Mouse (Mus musculus): ENCODE data around the gene Slc11a1. TPM values are rescaled to one million over a fixed set of nuclear protein-coding genes. Genes with fewer than 3 reads are reported as not detected.

Gene Slc11a1
- polyA plus RNA-seq, 1 experiment from 2014 or later = 2.4 TPM

GRCm38 (mm10) chr1:74343161-74343560, 31.8 kb upstream of the Slc11a1 start:
- DNase-seq (ENCODE audit: low spot score) = no peak
- Histone ChIP-seq H3K4me3 (ENCODE audit: low read depth, low read length) (no peak overlapping the region), H3K9ac (ENCODE audit: low read length) (no peak overlapping the region), H3K27ac (ENCODE audit: low read depth, low read length) (no peak overlapping the region), H3K36me3 (ENCODE audit: control insufficient read depth, insufficient read depth, low read length) (no peaks in the 10 kb centered on the region), H3K9me3 (replicated peaks; ENCODE audit: control insufficient read depth, low read length) (no peaks in the 10 kb centered on the region), H3K4me1 (ENCODE audit: control insufficient read depth, insufficient read depth, low read length) (no peaks in the 10 kb centered on the region), H3K4me2 (ENCODE audit: low read length) (no peak overlapping the region), H3K27me3 (replicated peaks; ENCODE audit: control insufficient read depth, insufficient read depth, low read length) (no peaks in the 10 kb centered on the region)
- WGBS = 51% methylated on average over 5 of the region's 5 CpGs
- ATAC-seq = no peak

- H3K9ac ChIP-seq (ENCODE audit: low read length) = no peak overlapping the region
- H3K4me2 ChIP-seq (ENCODE audit: low read length) = no peak overlapping the region
- H3K9me3 ChIP-seq (replicated peaks; ENCODE audit: control insufficient read depth, low read length) = no peaks in the 10 kb centered on the region
- DNase-seq (ENCODE audit: low spot score) = no peak
- H3K27ac ChIP-seq (ENCODE audit: low read depth, low read length) = no peak overlapping the region
- H3K4me1 ChIP-seq (ENCODE audit: control insufficient read depth, insufficient read depth, low read length) = no peaks in the 10 kb centered on the region
- no peak overlapping the region for H3K4me3 ChIP-seq (ENCODE audit: low read depth, low read length)
- no peak for ATAC-seq
- WGBS = 69% methylated on average over 11 of the region's 11 CpGs
- H3K27me3 ChIP-seq (replicated peaks; ENCODE audit: control insufficient read depth, insufficient read depth, low read length) = no peaks in the 10 kb centered on the region
- no peaks in the 10 kb centered on the region for H3K36me3 ChIP-seq (ENCODE audit: control insufficient read depth, insufficient read depth, low read length)
Measured at GRCm38 (mm10) chr1:74344163-74344916, 30.7 kb upstream of the Slc11a1 start.

DNA sequence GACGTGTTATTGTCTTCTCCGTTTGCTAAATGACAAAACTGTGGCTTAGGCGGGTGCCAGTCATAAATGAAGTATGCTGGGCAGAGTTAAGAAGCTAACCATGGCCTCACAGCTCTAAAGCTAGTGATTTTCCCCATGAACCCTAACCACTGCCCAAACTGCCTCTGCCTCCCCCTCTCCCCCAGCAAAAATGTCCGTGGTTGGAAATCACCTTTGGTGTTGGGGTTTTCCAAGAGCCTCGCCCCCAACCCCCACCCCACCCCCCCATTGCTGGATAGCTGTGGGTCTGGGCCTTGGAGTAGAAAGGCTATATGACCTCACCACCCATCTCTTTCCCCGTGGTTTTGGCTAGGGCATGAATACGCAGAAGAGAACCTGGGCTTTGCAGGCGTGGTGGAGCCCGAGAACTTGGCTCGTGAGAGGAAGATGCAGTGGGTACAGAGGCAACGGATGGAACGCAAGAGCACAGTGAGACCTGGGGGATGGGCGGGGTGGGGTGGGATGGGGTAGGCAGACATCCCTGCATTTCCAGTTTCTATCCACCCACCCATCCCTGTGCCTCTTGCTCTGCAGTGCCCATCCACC, 23.7 kb upstream of the Slc11a1 start:
- H3K27ac ChIP-seq (ENCODE audit: low read depth, low read length) = no peak overlapping the region
- DNase-seq (ENCODE audit: low spot score) = no peak
- no peak for ATAC-seq
- no peak overlapping the region for H3K9ac ChIP-seq (ENCODE audit: low read length)
- 92% methylated on average over 13 of the region's 13 CpGs for WGBS
- no peak overlapping the region for H3K4me2 ChIP-seq (ENCODE audit: low read length)
- H3K9me3 ChIP-seq (replicated peaks; ENCODE audit: control insufficient read depth, low read length) = no peaks in the 10 kb centered on the region
- no peak overlapping the region for H3K4me3 ChIP-seq (ENCODE audit: low read depth, low read length)
- H3K36me3 ChIP-seq (ENCODE audit: control insufficient read depth, insufficient read depth, low read length) = peaks cover 13% of the 10 kb centered on the region
- H3K27me3 ChIP-seq (replicated peaks; ENCODE audit: control insufficient read depth, insufficient read depth, low read length) = no peaks in the 10 kb centered on the region
- no peaks in the 10 kb centered on the region for H3K4me1 ChIP-seq (ENCODE audit: control insufficient read depth, insufficient read depth, low read length)

GRCm38 (mm10) chr1:74352532-74353096, 22.4 kb upstream of the Slc11a1 start:
- Histone ChIP-seq H3K4me1 (ENCODE audit: control insufficient read depth, insufficient read depth, low read length) (no peaks in the 10 kb centered on the region), H3K27ac (ENCODE audit: low read depth, low read length) (no peak overlapping the region), H3K36me3 (ENCODE audit: control insufficient read depth, insufficient read depth, low read length) (peaks cover 13% of the 10 kb centered on the region), H3K27me3 (replicated peaks; ENCODE audit: control insufficient read depth, insufficient read depth, low read length) (no peaks in the 10 kb centered on the region), H3K9ac (ENCODE audit: low read length) (no peak overlapping the region), H3K4me3 (ENCODE audit: low read depth, low read length) (no peak overlapping the region), H3K9me3 (replicated peaks; ENCODE audit: control insufficient read depth, low read length) (no peaks in the 10 kb centered on the region), H3K4me2 (ENCODE audit: low read length) (no peak overlapping the region)
- WGBS = 86% methylated on average over 5 of the region's 5 CpGs
- DNase-seq (ENCODE audit: low spot score) = no peak
- no peak for ATAC-seq

DNA sequence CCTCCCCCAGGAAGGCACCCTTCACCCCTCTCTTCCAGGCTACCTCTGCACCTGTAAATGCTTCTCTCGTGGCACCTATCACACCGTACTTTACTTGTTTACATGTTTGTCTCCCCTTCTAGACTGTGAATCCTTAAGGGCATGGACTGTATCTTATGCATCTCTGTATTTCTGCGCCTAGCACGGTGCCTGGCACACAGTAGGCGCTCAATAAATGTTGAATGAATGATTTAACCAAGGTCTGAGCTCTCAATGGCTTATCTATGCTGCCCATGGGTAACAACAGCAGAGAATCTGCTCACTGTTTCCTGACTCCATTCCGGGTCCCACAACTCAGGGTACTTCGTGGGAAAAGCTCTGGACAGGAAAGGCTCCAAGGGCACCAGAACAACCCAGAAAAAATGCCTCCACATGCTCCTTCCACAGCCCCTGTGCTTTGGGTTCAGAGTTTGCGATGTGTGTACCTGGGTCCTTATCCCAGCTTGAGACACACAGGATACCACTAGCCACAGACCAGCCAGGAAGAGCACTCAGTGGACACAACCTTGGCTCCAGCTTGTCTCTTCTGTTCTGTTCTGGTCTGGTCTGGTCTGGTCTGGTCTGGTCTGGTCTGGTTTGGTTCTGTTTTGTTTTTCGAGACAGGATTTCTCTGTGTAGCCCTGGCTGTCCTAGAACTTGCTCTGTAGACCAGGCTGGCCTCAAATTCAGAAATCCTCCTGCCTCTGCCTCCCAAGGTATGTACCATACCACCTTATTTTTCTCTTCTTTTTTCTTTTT, 21.4 kb upstream of the Slc11a1 start:
- ATAC-seq = no peak
- no peaks in the 10 kb centered on the region for H3K9me3 ChIP-seq (replicated peaks; ENCODE audit: control insufficient read depth, low read length)

GRCm38 (mm10) chr1:74357531-74357930, 17.5 kb upstream of the Slc11a1 start:
- H3K9me3 ChIP-seq (replicated peaks; ENCODE audit: control insufficient read depth, low read length) = no peaks in the 10 kb centered on the region
- peaks cover under 1% of the 10 kb centered on the region; the same call in 1 of the 2 replicates for H3K36me3 ChIP-seq (ENCODE audit: control insufficient read depth, insufficient read depth, low read length)
- H3K4me1 ChIP-seq (ENCODE audit: control insufficient read depth, insufficient read depth, low read length) = no peaks in the 10 kb centered on the region
- H3K4me2 ChIP-seq (ENCODE audit: low read length) = no peak overlapping the region
- no peak overlapping the region for H3K4me3 ChIP-seq (ENCODE audit: low read depth, low read length)
- H3K27me3 ChIP-seq (replicated peaks; ENCODE audit: control insufficient read depth, insufficient read depth, low read length) = no peaks in the 10 kb centered on the region
- H3K9ac ChIP-seq (ENCODE audit: low read length) = no peak overlapping the region
- ATAC-seq = no peak
- DNase-seq (ENCODE audit: low spot score) = no peak
- H3K27ac ChIP-seq (ENCODE audit: low read depth, low read length) = no peak overlapping the region

More for the DNA sequence above, 21.4 kb upstream of the Slc11a1 start:
- no peak overlapping the region for H3K9ac ChIP-seq (ENCODE audit: low read length)
- H3K27me3 ChIP-seq (replicated peaks; ENCODE audit: control insufficient read depth, insufficient read depth, low read length) = no peaks in the 10 kb centered on the region
- 97% methylated on average over 9 of the region's 9 CpGs for WGBS
- H3K27ac ChIP-seq (ENCODE audit: low read depth, low read length) = no peak overlapping the region
- no peak overlapping the region for H3K4me3 ChIP-seq (ENCODE audit: low read depth, low read length)
- H3K4me2 ChIP-seq (ENCODE audit: low read length) = no peak overlapping the region
- H3K36me3 ChIP-seq (ENCODE audit: control insufficient read depth, insufficient read depth, low read length) = peaks cover 13% of the 10 kb centered on the region
- H3K4me1 ChIP-seq (ENCODE audit: control insufficient read depth, insufficient read depth, low read length) = no peaks in the 10 kb centered on the region
- DNase-seq (ENCODE audit: low spot score) = no peak

DNA sequence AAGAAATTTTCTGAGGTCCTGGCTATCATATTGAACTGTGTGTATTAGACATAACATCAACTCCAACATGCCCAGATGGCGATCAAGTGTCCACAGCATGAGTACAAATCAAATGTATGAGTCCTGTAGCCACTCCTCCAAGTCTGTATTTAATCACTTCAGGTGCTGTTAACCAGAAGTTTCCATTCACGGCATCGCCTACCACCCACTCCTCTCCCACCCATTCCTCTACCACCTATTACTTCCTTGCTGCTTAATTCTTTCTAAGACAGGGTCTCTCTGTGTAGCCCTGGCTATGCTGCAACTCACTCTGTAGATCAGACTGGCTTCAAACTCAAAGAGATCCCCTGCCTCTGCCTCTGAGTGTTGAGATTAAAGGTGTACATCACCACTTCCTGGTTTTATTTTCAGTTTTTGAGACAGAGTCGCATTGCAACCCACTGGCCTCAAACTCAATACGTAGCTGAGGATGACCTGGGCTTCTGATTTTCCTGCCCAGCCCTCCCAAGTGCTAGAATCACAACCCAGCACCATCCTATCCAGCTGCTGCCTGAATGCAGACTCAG, 15.0 kb upstream of the Slc11a1 start:
- H3K4me1 ChIP-seq (ENCODE audit: control insufficient read depth, insufficient read depth, low read length) = no peaks in the 10 kb centered on the region
- no peaks in the 10 kb centered on the region for H3K9me3 ChIP-seq (replicated peaks; ENCODE audit: control insufficient read depth, low read length)
- 92% methylated on average over 5 of the region's 5 CpGs for WGBS
- H3K9ac ChIP-seq (ENCODE audit: low read length) = no peak overlapping the region
- ATAC-seq (no peak), DNase-seq (ENCODE audit: low spot score) (no peak)
- H3K27me3 ChIP-seq (replicated peaks; ENCODE audit: control insufficient read depth, insufficient read depth, low read length) = no peaks in the 10 kb centered on the region
- H3K27ac ChIP-seq (ENCODE audit: low read depth, low read length) = no peak overlapping the region
- H3K4me2 ChIP-seq (ENCODE audit: low read length) = no peak overlapping the region
- H3K36me3 ChIP-seq (ENCODE audit: control insufficient read depth, insufficient read depth, low read length) = no peaks in the 10 kb centered on the region
- no peak overlapping the region for H3K4me3 ChIP-seq (ENCODE audit: low read depth, low read length)

- no peak within 1 kb of the TSS for H3K27ac ChIP-seq (ENCODE audit: low read depth, low read length)
- no peaks in the 10 kb centered on the region for H3K36me3 ChIP-seq (ENCODE audit: control insufficient read depth, insufficient read depth, low read length)
- ATAC-seq = peak; percentile 83
- WGBS = 3% methylated on average over 2 of the region's 2 CpGs
- no peaks in the 10 kb centered on the region for H3K27me3 ChIP-seq (replicated peaks; ENCODE audit: control insufficient read depth, insufficient read depth, low read length)
- no peak within 1 kb of the TSS for H3K9ac ChIP-seq (ENCODE audit: low read length)
- DNase-seq (ENCODE audit: low spot score) = peak; percentile 95
- no peak within 1 kb of the TSS for H3K4me2 ChIP-seq (ENCODE audit: low read length)
- H3K4me3 ChIP-seq (ENCODE audit: low read depth, low read length) = no peak within 1 kb of the TSS
- no peaks in the 10 kb centered on the region for H3K9me3 ChIP-seq (replicated peaks; ENCODE audit: control insufficient read depth, low read length)
- no peaks in the 10 kb centered on the region for H3K4me1 ChIP-seq (ENCODE audit: control insufficient read depth, insufficient read depth, low read length)
Measured at GRCm38 (mm10) chr1:74361812-74362211, 13.2 kb upstream of the Slc11a1 start, which contains the start of gene Catip. Gene Catip (plus strand): TSS chr1:74362108.
